Mouse (Mus musculus) thymus, postnatal 4 days (tissue): ENCODE results near the gene Grip2.

Source experiments
- DNase-seq: peaks from one replicate; pipeline ENCODE4 v3.0.0; 2021

Gene Grip2

DNA sequence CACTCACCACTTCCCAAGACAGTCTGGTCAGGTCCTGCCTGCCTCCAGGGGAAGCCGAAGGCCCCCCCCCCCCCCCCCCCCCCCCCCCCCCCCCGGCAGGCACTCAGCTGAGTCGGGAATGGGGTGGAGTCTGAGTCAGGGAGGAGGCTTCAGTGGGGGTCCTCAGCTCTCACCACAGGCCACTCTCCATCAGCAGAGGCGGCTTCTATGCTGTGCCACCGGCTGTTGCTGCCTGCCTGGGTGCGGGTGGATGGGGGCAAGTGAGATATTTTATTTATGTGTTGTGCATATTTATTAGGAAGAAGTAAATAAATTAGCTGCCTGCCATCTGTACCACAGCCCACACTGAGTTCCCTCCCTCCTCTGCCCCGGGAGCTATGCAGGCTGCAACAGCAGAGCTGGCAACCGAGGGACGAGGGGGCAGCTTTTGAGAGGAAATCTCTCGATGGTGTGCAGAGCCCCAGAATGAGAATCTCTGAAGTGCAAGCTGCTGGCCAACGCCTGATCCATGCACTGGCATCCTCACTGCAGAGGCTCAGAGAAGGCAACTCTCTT, at the start of gene Grip2:
Gene Grip2, minus strand, starts transcription at position 235 of the 555 bp plus-strand sequence.
- no peak for DNase-seq

DNA sequence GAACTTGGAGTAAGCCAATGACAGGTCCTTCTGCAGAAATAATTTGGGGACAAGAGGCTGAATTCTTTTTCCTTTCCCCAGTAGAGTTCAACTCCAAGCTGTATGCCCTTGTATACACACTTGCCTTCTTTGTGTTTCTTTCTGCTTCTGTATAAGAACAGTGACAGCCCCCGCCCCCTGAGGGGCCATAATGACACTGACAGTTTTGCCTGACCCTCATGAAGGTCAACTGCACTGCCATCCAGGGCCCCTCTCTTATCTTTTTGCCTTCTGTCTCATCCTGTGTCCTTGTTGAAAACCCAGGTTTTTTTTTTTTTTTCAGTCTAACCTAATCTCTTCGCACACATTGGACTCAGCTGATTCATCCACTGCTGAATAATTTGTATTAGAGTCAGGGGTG, 45.7 kb upstream of the Grip2 start:
- no peak for DNase-seq

DNA sequence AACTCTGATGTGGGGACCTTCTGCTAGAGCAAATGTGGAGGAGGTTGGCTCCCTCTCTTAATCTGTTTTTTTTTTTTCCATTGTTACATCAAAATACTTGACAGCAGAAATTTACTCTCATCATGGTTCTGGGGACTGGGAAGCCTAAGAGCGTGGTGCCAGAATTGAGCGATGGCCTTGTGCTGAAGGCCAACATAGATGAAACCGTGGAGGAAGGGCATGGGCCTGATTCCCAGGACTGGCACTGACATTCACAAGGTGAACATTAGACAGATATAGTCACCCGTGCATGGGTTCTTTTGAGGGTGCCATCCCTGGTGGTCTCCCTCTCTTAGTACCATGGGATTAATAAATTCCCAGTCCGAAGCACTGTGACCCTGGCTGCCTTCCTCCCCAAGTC, 41.0 kb upstream of the Grip2 start:
- DNase-seq: no peak

DNA sequence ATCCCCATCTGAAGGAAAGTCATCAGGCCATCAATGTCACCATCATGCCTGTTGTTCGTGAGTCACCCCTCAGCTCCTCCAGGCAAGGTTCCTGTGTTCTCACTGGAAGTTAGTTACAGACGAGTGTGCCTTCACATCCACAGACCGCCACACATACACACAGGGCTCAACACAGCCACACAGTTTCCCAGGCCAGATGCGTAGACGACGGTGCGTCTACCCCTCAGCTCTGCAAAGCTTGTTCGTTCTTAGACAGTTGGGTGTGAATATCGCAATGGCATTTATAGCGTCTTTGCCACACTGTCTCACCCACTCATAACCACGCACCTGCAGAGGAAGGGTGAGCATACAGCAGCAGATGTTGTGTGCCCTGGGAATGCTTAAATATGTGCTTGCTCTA, 38.6 kb upstream of the Grip2 start:
- peak; percentile 23 for DNase-seq

DNA sequence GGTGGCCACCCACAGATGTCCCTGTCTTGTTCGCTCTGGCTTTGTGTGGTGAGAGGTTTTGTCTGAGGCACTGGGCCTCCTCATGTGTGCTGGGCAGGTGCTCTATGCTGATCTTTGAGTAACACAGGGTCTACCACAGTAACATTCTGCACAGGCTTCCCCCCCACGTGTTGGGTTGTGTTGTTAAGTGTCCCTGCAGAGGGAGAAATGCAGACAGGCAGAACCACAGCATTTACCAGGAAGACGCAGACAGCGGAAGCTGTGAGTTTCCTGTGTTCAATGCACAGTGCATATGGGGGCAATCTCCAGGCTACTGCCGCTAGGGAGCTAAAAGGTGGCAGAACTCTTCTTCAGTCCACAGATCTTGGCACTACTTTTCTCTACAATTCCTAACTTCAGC, 37.5 kb upstream of the Grip2 start:
- peak; percentile 43 for DNase-seq

DNA sequence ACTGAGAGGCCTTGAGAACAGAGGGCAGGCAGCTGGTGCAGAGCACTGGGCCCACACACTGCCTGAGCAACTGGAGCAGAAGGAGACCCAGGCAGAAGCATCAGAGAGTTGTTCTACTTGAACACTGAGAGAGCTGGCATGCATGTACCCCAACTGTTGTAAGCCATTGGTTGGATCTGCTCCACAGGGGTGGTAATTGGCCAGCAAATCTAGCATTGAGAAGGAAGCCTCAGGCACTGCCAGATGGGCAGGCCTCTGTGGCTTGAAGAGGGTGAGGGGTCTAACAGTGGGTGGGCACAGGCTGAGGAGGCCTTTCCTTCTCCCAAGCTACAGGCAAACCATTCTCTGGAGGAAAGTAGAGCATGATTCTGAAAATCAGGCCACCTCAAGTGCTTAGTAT, 35.8 kb upstream of the Grip2 start:
- DNase-seq: no peak

DNA sequence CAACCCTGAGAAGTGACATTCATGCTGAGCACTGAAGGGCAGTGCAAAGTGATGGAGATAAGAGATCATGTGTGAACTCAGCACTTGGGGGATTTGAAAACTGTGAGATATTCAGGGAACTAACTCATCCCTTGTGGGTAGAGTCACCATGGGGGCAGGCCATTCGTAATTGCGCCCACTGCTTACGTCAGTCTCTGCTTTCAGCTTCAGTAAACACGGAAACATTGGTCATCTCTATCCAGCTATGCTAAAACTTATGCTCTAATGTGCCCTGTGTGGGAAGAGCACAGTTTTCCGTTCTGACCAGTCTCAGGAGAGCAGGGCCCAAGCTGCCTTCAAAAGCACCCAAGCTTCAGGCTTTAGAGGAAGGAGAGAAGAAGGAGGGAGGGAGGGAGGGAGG, 31.3 kb upstream of the Grip2 start:
- DNase-seq: no peak

DNA sequence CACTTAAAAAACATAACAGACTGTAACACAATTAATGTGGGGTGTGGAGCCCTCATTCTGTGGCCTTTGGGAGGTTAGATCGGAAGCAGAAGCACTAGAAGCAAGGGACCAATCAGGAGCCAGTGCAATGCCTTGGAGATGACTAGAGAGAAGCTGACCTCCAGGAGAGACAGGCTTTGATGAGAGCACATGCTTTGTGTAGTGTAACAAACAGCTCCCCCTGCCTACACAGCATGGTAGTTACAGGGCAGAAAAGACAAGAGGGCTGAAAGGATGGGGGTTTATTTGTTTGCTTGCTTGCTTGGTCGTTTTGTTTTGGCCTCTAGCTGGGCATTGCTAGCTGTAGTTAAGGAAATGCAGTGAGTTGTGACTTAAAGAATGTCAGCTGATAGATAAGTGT, 25.5 kb upstream of the Grip2 start:
- DNase-seq: peak; percentile 48

DNA sequence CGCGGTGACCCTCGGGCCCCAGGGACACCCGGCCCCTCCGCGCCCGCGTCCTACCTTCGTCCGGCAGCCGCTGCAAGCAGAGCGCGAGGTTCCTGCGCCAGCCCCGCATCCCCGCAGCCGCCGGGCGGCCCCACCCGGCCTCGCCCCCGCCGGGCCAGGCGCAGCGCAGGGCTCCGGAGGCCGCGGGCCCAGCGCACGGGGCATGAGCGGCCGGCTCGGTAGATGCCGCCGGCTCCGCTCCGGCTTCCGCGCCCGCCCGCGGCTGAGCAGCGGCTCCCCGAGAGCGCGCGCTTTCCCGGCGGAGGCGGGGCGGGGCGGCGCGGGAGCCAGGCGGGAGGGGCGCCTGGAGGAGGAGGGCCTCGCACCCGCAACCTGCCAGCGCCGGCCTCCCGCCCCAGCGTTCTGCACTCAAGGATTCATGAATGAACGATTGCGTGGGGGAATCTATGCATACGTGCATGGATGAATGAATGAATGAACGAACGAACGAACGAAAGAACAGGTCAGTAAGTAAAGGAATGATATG, 16.6 kb upstream of the Grip2 start:
- DNase-seq: peak; percentile 13

DNA sequence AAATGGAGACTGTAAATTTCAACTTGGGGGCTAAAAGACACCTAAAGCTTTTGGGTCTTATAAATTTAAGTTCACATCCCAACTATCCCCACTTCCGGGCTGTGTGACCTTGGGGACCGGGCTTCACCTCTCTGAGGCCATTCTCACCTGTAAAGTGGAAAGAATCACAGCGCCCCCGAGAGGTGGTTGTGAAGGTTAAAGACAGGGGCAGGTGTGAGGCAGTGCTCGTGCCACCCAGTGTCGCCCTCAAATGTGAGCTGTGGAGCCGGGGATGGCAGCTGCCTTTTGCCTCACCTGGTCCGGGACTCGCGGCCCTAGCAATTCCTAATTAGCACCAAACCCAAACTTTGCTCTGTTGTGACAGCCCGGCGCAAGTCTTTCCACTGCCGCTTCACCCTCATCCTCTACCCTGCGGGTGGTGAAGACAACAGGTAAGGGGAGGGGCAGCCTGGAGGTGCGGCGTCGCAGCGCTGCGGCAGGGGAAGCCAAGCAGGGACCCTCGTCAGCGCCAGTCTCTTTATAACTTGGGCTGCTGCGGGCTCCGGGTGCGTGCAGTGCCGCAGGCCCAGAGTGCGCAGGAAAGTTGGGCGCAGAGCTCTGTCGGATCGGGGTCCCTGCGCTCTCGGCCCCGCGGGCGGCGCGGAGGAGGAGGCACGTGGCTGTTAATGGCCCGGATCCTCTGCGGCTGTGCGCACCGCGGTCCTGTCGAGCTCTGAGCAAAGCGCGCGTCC, 16.0 kb upstream of the Grip2 start:
- DNase-seq: no peak

DNA sequence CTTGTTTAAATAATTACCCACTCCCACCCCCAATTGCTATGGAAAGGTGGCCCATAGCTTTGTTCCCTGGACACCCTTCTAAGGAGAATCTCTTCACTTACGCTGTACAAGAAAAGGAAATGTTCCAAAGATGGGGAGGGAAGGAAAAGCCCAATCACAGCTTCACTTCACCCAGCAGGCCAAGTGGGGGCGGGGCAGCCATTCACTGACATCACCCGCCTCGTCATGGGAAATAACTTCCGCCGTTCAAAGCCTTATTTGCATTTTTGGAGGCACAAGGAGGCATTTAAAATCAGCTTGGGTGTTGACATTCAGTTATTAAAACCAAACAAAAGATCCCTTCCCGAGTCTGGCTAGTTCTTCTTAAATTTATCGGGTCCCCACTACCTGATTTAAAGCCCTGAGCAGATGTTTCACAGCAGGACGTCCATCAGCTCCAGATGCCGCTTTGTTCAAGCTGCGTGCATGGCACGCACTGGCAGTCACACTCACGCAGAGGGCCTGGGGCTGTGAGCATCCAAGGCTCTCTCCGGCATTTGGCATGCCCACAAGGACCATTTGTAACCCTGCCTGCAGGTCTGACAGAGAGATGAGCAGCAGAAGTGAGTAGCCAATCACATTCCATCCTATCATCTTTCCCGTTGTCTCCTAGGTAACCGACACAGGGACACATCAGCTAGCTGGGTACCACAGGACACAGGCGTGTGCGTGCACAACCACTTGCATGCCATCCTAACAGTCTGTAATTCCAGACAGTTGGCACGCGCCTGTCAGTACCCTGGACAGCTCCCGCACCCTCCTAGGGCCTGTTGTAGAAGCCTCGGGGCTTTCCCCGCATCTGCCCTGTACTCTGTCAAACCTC, 12.2 kb upstream of the Grip2 start:
- peak; percentile 77 for DNase-seq

DNA sequence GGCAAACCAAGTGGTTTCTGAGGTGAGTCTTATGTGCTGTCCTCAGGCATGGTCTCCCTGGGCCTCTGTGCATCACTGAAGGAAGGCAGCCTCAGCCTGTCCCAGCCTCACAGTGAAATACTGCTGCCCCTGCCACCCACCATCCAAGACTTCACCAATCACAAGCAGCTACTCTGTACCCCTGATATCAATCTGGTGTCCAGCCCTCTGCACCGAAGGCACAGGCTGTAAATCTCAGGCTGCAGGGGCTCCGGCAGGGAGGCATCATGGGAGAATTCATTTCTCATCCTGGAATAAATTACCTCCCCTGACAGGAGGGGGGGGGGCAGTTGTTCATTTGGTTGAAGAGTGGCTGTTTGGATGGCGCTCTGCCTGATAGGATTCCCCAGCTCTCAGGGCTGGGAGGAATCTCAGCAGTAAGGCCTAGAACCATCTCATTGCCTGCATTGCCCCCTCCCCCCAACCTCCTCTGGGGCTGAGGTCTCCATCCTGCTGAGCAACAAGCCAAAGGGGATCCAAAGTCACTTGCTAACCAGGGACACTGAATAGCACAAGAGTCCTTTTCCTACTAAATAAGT, 5.9 kb upstream of the Grip2 start:
- DNase-seq: no peak

DNA sequence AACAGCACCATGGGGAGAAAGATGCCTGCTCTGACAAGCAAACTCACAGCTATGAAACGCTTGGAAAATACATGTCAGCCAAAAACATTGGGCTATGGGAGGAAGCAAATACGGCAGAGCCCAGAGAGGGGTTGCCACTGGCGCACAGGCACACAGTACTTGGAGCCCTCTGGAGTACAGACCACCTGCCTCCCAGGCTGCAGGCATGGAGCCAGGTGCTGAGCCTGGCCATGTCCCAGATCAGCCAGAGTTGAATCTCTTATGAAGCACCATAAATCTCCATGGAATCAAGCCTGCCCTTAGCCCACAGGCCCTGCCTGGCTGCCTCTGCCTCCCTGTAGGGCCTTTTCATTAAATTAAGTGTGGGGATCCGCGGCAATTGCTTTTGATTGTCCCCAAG, 876 bp upstream of the Grip2 start:
- DNase-seq: no peak

DNA sequence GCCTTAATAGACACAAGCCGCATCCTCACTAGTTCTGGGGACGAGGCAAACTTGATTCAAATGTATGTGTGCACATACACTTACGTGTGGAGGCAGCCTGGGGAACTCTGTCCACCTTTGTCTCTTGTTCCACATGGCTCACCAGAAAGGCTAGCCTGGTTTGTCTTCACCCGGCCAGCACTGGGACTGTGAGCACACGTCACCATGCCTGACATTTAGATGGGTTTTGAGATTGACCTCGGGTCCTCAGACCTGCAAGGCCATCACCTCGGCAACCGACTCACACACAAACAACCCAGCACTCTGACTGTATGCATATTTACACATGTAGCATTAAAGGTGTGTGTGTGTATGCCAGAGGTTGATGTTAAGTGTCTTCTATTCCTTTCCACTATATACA, 8.8 kb downstream of the Grip2 start:
- DNase-seq: no peak

DNA sequence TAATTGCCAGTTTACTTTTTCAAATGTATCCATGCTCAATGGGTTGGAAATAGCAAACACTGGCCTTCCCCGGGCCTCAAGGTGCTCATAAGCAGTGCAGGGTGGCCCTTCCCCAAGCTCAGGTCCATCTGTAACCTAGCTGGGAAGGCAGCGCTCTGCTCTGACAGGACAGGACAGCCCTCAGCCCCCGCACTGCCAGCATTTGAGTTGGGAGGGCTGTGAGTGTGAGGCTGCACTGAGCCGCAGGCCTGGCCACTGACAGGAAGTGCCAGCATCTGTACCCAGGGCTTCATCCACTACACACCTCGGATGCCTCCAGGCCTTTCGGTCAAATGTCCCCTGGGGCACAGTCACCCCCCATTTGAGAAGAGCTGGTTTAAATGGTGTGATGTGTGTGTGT, 11.1 kb downstream of the Grip2 start:
- DNase-seq: no peak

DNA sequence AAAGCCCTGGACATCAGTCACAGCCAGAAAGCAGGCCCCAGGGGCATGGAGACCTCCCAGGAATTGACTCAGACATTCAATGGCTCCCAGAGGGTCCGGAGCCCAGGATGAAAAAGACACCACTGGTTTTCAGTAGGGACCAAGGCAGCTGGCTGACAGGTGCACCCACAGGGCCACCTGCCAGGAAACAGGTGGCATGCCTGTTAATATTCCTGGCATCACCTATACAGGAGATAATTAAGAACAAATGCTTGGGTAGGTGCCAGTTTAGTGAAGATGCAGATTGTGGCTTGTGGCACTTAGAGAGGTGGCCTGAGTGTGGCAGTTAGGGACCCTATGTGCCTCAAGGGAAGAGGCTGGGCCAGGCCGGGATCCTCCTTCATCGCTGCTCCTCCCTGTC, 13.4 kb downstream of the Grip2 start:
- no peak for DNase-seq

DNA sequence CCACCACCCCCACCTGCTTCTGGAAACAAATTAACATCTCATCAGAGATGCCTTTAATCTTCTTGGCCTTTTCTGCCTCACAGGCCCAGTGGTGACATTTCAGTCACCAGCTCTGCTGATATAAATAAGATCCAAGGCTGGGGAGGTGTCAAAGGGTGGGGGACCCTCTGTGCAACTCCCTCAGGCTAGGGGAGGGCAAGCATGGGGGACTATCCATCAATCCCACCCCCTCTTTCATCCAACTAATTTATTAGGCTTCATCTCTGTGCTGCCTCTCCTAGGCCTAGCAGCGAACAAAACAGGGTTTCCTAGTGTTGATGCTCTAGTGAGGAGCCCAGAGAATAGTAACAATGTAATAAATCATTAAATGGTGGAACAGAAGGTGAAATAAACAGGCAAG, 17.0 kb downstream of the Grip2 start:
- no peak for DNase-seq

DNA sequence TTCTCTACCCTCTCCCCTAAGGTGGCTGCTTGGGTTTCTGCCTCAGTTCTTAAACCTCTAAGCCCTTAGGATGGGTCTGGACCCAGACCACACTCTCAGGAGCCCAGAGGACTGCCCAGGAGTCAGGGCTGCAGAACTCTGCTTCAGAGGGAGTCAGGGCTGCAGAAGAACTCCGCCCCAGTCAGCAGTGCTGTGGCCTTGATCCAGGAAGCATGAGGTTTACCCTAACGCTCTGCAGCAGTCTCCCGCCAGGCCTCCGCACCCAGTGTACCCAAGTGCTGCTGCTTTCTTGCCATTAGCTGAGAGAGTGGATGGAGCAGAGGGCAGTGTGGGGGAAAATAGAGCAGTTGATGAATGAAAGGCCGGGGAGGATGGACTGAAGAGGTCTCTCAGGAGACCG, 19.0 kb downstream of the Grip2 start:
- DNase-seq: no peak

DNA sequence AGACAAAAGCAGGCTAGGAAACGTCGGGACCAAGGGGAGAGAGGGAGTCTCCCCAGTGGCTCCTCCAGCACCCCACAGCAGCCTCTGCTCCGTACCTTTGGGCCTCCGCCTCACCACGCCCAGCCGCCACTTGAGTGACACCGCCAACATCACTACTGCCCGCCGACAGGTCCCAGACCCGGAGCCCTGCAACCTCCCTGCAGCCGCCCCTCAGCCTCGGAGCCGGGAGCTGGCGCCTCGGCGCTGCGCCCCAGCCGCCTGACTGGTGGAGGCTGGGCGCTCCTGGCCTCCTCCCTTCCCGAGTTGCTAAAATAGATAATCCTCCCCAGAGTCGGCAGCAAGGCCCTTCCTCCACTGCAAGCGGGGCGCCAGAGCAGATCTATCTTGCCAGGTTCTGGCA, 19.9 kb downstream of the Grip2 start:
- peak; percentile 13 for DNase-seq

DNA sequence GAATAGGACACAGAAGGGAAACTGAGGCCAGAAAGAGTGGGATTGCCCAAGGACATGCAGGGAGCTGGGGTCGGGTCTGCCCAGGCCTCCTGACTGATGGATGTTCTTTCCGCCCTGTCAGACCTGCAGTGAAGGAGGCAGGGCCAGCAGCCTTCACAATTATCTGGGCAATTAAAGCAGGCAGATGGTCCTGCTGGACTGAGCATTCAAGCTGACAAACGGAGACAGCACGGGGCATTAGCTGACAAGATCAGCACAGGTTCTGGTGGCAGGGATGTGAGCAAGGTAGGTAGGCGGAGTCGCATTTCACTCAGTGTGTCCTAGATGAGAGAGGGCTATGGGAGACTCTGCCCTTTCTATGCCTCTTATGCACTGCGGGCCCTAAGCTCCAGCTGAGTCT, 22.9 kb downstream of the Grip2 start:
- no peak for DNase-seq

DNA sequence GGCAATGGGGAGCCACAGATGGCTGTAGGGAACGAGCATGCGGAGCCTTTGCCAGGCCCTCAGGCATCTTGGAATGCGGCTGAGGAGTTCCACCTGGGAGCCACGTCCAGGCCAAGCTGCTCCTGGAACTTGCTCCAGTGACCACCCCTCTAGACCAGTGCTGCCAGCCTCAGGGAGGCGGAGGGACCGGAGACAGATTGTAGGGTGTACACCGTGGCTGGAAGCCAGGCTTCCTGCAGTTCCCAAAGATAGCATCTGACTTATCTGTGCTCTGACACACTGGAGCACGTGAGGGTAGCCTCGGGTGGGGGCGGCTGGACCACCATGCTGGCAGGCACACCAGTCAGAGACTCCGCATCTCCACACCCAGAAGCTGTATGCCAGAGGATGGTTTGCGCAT, 28.6 kb downstream of the Grip2 start:
- DNase-seq: no peak

DNA sequence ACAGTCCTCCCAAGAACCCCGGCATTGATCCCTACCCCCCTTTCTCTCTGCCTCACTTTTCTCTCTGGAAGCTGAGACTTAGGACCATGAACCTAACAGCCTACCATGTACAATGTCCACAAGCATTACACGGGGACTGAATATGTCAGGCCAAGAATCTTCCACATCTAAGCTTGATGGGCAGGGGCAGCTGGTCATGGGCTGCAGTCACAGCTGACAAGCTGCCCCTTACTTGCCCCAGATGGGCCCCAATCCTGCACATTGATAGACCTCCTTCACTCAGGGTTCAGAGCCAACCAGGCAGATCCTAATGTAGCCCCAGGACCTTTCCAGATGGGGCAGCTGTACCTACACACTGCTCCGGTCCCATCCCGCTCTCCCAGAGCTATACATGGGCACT, 30.3 kb downstream of the Grip2 start:
- DNase-seq: no peak

DNA sequence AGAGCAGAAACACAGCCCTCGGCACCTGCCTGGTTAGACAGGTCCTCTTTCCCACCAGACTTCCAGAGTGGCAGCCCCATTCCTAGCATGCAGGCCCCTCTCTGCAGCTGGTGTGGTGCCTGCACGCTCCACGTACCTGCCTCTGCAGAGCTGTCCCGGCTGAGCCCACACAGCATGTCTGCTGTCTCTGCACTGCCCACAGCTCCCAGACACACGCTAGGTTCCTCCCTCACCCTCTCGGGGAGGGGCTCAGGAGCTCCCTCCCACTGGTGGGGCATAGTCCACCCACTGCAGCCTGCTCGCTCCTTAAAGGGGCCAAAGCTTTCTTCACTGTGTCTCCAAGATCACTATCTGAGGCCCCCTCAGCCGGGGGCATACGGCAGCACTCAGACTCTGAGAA, 31.0 kb downstream of the Grip2 start:
- no peak for DNase-seq

DNA sequence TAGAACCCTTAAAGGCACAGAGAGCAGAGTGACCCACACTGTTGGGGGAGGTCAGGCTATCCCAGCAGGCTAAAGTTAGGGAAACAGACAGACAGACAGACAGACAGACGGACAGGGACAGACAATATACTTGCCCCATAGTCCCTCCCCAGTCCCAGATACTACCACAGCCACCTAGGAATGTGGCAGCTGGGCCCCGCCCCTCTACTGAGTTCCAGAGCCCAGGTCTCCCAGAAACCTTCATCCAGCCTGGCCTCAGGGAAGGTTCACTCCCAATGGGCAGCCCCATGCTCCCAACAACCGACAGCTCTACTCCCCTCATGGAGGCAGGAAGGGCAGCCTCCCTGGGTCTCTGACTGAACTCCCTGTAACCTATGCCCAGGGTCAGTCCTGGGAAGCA, 31.4 kb downstream of the Grip2 start:
- no peak for DNase-seq
